Mouse (Mus musculus) heart, embryonic 14.5 days (tissue): Measurements from ENCODE around the gene Nqo1. TPM values are rescaled to one million over a fixed set of nuclear protein-coding genes. Genes with fewer than 3 reads are reported as not detected.

Experiments used
- ATAC-seq: fragments of 200-750 bp; cut with Nextera tagmentation; 2 replicates; pipeline ENCODE4 v1.8.0; 2017; ENCODE audit warnings: low read depth, moderate TSS enrichment; ENCODE audit not compliant: insufficient number of reproducible peaks, insufficient read depth, low FRiP score
- H3K27ac ChIP-seq, 2 experiments: fragments of 200-500 bp in 1 of 2; fragments of 300-500 bp in 1 of 2; sonication (generic) in 1 of 2; replicated peaks in 1 of 2; 2 replicates each; pipeline ENCODE4 v1.5.1; 2012 to 2014; ENCODE audit warnings: low read depth in 2 of 2, low read length in 2 of 2, control low read depth in 1 of 2, mild to moderate bottlenecking in 1 of 2, mixed read lengths in 1 of 2; ENCODE audit not compliant: control insufficient read depth in 1 of 2, insufficient read depth in 1 of 2
- H3K27me3 ChIP-seq: fragments of 300-500 bp; sonication (generic); 2 replicates; pipeline ENCODE4 v1.6.1; 2014; ENCODE audit warnings: mild to moderate bottlenecking, low read length, control low read depth; ENCODE audit not compliant: control insufficient read depth, insufficient read depth
- H3K36me3 ChIP-seq: fragments of 300-500 bp; sonication (generic); 2 replicates; pipeline ENCODE4 v1.6.1; 2014; ENCODE audit warnings: mild to moderate bottlenecking, control low read depth, low read length, mixed read lengths; ENCODE audit not compliant: control insufficient read depth, insufficient read depth
- H3K4me1 ChIP-seq, 2 experiments: fragments of 200-500 bp in 1 of 2; fragments of 300-500 bp in 1 of 2; sonication (generic) in 1 of 2; 2 replicates each; pipeline ENCODE4 v1.6.1; 2012 to 2014; ENCODE audit warnings: low read length in 2 of 2, control low read depth in 1 of 2, mixed read lengths in 1 of 2; ENCODE audit not compliant: control insufficient read depth in 2 of 2, insufficient read depth in 2 of 2
- H3K4me2 ChIP-seq: fragments of 300-500 bp; sonication (generic); 2 replicates; pipeline ENCODE4 v1.6.1; 2014; ENCODE audit warnings: mild to moderate bottlenecking, low read length
- H3K4me3 ChIP-seq, 2 experiments: fragments of 200-500 bp in 1 of 2; fragments of 300-500 bp in 1 of 2; sonication (generic) in 1 of 2; 2 replicates each; pipeline ENCODE4 v1.5.1; 2012 to 2014; ENCODE audit warnings: low read length in 2 of 2, mild to moderate bottlenecking in 2 of 2, control low read depth in 1 of 2, low read depth in 1 of 2, moderate library complexity in 1 of 2; ENCODE audit not compliant: control insufficient read depth in 1 of 2, insufficient read depth in 1 of 2
- H3K9ac ChIP-seq: fragments of 300-500 bp; sonication (generic); 2 replicates; pipeline ENCODE4 v1.6.1; 2014; ENCODE audit warnings: mild to moderate bottlenecking, low read length
- H3K9me3 ChIP-seq: fragments of 300-500 bp; sonication (generic); 2 replicates; pipeline ENCODE4 v1.6.1; 2016; ENCODE audit warnings: low read length, control low read depth; ENCODE audit not compliant: control insufficient read depth
- WGBS: fragments of 180-500 bp; shearing (Covaris S2); extraction: QIAGEN DNeasy Blood & Tissue Kit; methylation state at CpG from one replicate; pipeline ENCODE4 v1.1.7; 2014; 5-methylcytosine and 5-hydroxymethylcytosine counted together
- polyA plus RNA-seq: library from polyadenylated mRNA; unstranded; fragments of >200 nt; fragmentation: Nextera tagmentation; extraction: Ambion mirVana; gene quantifications from 2 replicates; pipeline ENCODE4 v1.2.1, GENCODE M21; 2014

Gene Nqo1
- polyA plus RNA-seq, 1 experiment from 2014 or later, result 6.0 TPM

- Histone ChIP-seq H3K9ac (peak within 1 kb of the TSS; percentile 89), H3K27ac (peak within 1 kb of the TSS; percentile 38 to 61), H3K4me3 (peak within 1 kb of the TSS; percentile 78 to 88), H3K36me3 (peaks cover 37% of the 10 kb centered on the region), H3K27me3 (no peaks in the 10 kb centered on the region), H3K4me1 (peaks cover 0 to 10% of the 10 kb centered on the region in 2 experiments; a peak in 2 of 4 replicates), H3K4me2 (peak within 1 kb of the TSS; percentile 82), H3K9me3 (no peaks in the 10 kb centered on the region)
- ATAC-seq, result peak; percentile 98
- WGBS, result under 1% methylated on average over 50 of the region's 50 CpGs
Measured at GRCm38 (mm10) chr8:107424597-107425229, 21.7 kb upstream of the Nqo1 start, which contains the start of gene Nob1. Gene Nob1 (minus strand): TSS chr8:107425051.

- H3K27me3 ChIP-seq, result no peaks in the 10 kb centered on the region
- H3K4me1 ChIP-seq, result peaks cover 0 to 10% of the 10 kb centered on the region in 2 experiments; a peak in 2 of 4 replicates
- H3K36me3 ChIP-seq, result peaks cover 42% of the 10 kb centered on the region
- 27% methylated on average over 9 of the region's 9 CpGs for WGBS
- peak overlapping the region; percentile 38 to 61; a peak in 3 of 4 replicates for H3K27ac ChIP-seq
- H3K9me3 ChIP-seq, result no peaks in the 10 kb centered on the region
- H3K4me2 ChIP-seq, result peak overlapping the region; percentile 82
- peak overlapping the region; percentile 89 for H3K9ac ChIP-seq
- peak overlapping the region; percentile 78 to 88 for H3K4me3 ChIP-seq
- ATAC-seq, result no peak
Measured at GRCm38 (mm10) chr8:107424176-107424575, 21.2 kb upstream of the Nqo1 start.

GRCm38 (mm10) chr8:107417001-107417400 lies 14.0 kb upstream of the Nqo1 start:
- no peak for ATAC-seq
- Histone ChIP-seq H3K36me3 (peaks cover 100% of the 10 kb centered on the region), H3K27me3 (no peaks in the 10 kb centered on the region), H3K4me1 (no peaks in the 10 kb centered on the region), H3K9me3 (no peaks in the 10 kb centered on the region), H3K9ac (no peak overlapping the region), H3K4me2 (no peak overlapping the region), H3K27ac (no peak overlapping the region), H3K4me3 (no peak overlapping the region)
- 90% methylated on average over 12 of the region's 12 CpGs for WGBS

GRCm38 (mm10) chr8:107413881-107414280 lies 10.9 kb upstream of the Nqo1 start:
- no peaks in the 10 kb centered on the region for H3K4me1 ChIP-seq
- H3K4me2 ChIP-seq, result no peak overlapping the region
- no peak overlapping the region for H3K4me3 ChIP-seq
- ATAC-seq, result no peak
- H3K27me3 ChIP-seq, result no peaks in the 10 kb centered on the region
- H3K9ac ChIP-seq, result no peak overlapping the region
- H3K27ac ChIP-seq, result no peak overlapping the region
- H3K36me3 ChIP-seq, result peaks cover 100% of the 10 kb centered on the region
- whole genome bisulfite sequencing, result 91% methylated on average over 10 of the region's 10 CpGs
- H3K9me3 ChIP-seq, result no peaks in the 10 kb centered on the region

- no peak overlapping the region for H3K9ac ChIP-seq
- H3K4me1 ChIP-seq, result no peaks in the 10 kb centered on the region
- H3K27ac ChIP-seq, result no peak overlapping the region
- H3K4me3 ChIP-seq, result no peak overlapping the region
- H3K27me3 ChIP-seq, result no peaks in the 10 kb centered on the region
- WGBS, result 86% methylated on average over 8 of the region's 8 CpGs
- H3K4me2 ChIP-seq, result no peak overlapping the region
- no peak for ATAC-seq
- peaks cover 91% of the 10 kb centered on the region for H3K36me3 ChIP-seq
- no peaks in the 10 kb centered on the region for H3K9me3 ChIP-seq
Measured at GRCm38 (mm10) chr8:107412552-107412951, 9.5 kb upstream of the Nqo1 start.

- Histone ChIP-seq H3K4me3 (no peak overlapping the region), H3K27me3 (no peaks in the 10 kb centered on the region), H3K4me1 (no peaks in the 10 kb centered on the region), H3K36me3 (peaks cover 80% of the 10 kb centered on the region), H3K4me2 (no peak overlapping the region), H3K9me3 (no peaks in the 10 kb centered on the region), H3K27ac (no peak overlapping the region), H3K9ac (no peak overlapping the region)
- ATAC-seq, result no peak
- WGBS, result 57% methylated on average over 4 of the region's 4 CpGs
Measured at GRCm38 (mm10) chr8:107411391-107411790, 8.4 kb upstream of the Nqo1 start.

- no peak overlapping the region for H3K4me2 ChIP-seq
- H3K27ac ChIP-seq, result no peak overlapping the region
- no peak overlapping the region for H3K4me3 ChIP-seq
- no peak overlapping the region for H3K9ac ChIP-seq
- no peak for ATAC-seq
- H3K27me3 ChIP-seq, result no peaks in the 10 kb centered on the region
- peaks cover 3 to 5% of the 10 kb centered on the region in 2 experiments; a peak in 2 of 4 replicates for H3K4me1 ChIP-seq
- 57% methylated on average over 3 of the region's 3 CpGs for WGBS
- H3K36me3 ChIP-seq, result peaks cover 25% of the 10 kb centered on the region
- H3K9me3 ChIP-seq, result no peaks in the 10 kb centered on the region
Measured at GRCm38 (mm10) chr8:107405935-107406334, 2.9 kb upstream of the Nqo1 start.

GRCm38 (mm10) chr8:107404057-107404456 lies 1.1 kb upstream of the Nqo1 start:
- H3K4me1 ChIP-seq, result peaks cover 3 to 5% of the 10 kb centered on the region in 2 experiments; a peak in 2 of 4 replicates
- peaks cover 6% of the 10 kb centered on the region; the same call in 1 of the 2 replicates for H3K36me3 ChIP-seq
- ATAC-seq, result no peak
- no peak overlapping the region for H3K4me2 ChIP-seq
- no peaks in the 10 kb centered on the region for H3K9me3 ChIP-seq
- H3K4me3 ChIP-seq, result no peak overlapping the region
- no peak overlapping the region for H3K9ac ChIP-seq
- H3K27ac ChIP-seq, result no peak overlapping the region
- WGBS, result 47% methylated on average over 4 of the region's 4 CpGs
- no peaks in the 10 kb centered on the region for H3K27me3 ChIP-seq
